Mouse (Mus musculus): ENCODE measurements around the gene Kat2b. TPM values are rescaled to one million over a fixed set of nuclear protein-coding genes. Genes with fewer than 3 reads are reported as not detected.
"Not testable (repeated sequence)": the region's sequence is repeated elsewhere in the genome, so short reads cannot be mapped to it uniquely, and the experiment has no call there.

Kat2b gene
- total and polyA plus RNA-seq, 3 experiments: 6.2 to 7.4 TPM; not detected in 1

GRCm38 (mm10) chr17:53598571-53598970 is 31.9 kb downstream of the Kat2b start:
- H3K9me3 ChIP-seq (replicated peaks; ENCODE audit: insufficient read depth, low read length): no peaks in the 10 kb centered on the region
- H3K4me1 ChIP-seq (ENCODE audit: control insufficient read depth in 1 of 2, insufficient read depth in 2 of 2, low read length in 2 of 2): peaks cover 23 to 27% of the 10 kb centered on the region in 2 experiments
- H3K27ac ChIP-seq (ENCODE audit: control insufficient read depth, low read depth, low read length): no peak overlapping the region
- no peaks in the 10 kb centered on the region for H3K27me3 ChIP-seq (ENCODE audit: control insufficient read depth in 1 of 2, insufficient read depth in 2 of 2, low read length in 2 of 2)
- H3K4me3 ChIP-seq (ENCODE audit: control insufficient read depth in 1 of 2, insufficient read depth in 1 of 2, low read depth in 2 of 2, low read length in 2 of 2): no peak overlapping the region
- H3K9ac ChIP-seq (ENCODE audit: control insufficient read depth, low read depth, low read length, poor library complexity, severe bottlenecking): no peak overlapping the region
- no peak for TF ChIP-seq CHD2 (IDR thresholded peaks at IDR 0.05; ENCODE audit: low read length)
- no peak for TF ChIP-seq HCFC1 (IDR thresholded peaks at IDR 0.05; ENCODE audit: low read depth, low read length)
- TF ChIP-seq ZMIZ1 (IDR thresholded peaks at IDR 0.05; ENCODE audit: low read depth, low read length): no peak
- no peak for TF ChIP-seq MAFK (IDR thresholded peaks at IDR 0.05; ENCODE audit: borderline replicate concordance, low read depth, low read length)
- no peak for TF ChIP-seq USF1 (IDR thresholded peaks at IDR 0.05; ENCODE audit: low read depth, low read length)
- TF ChIP-seq TCF12 (IDR thresholded peaks at IDR 0.05; ENCODE audit: low read depth, low read length): no peak
- no peak for TF ChIP-seq MEF2A (IDR thresholded peaks at IDR 0.05; ENCODE audit: extremely low read depth, insufficient replicate concordance, low read depth, low read length, poor library complexity, severe bottlenecking)
- no peak for TF ChIP-seq USF2 (IDR thresholded peaks at IDR 0.05; ENCODE audit: borderline replicate concordance in 1 of 2, insufficient read depth in 1 of 2, low read depth in 1 of 2, low read length in 2 of 2)
- H3K79me2 ChIP-seq (ENCODE audit: control insufficient read depth, insufficient read depth, low read length, poor library complexity): peaks cover 2% of the 10 kb centered on the region
- DNase-seq (ENCODE audit: low read depth, low spot score): no peak
- peaks cover 0 to 44% of the 10 kb centered on the region in 2 experiments; a peak in 2 of 4 replicates for H3K36me3 ChIP-seq (ENCODE audit: control insufficient read depth in 1 of 2, insufficient read depth in 2 of 2, low read length in 2 of 2)

DNA sequence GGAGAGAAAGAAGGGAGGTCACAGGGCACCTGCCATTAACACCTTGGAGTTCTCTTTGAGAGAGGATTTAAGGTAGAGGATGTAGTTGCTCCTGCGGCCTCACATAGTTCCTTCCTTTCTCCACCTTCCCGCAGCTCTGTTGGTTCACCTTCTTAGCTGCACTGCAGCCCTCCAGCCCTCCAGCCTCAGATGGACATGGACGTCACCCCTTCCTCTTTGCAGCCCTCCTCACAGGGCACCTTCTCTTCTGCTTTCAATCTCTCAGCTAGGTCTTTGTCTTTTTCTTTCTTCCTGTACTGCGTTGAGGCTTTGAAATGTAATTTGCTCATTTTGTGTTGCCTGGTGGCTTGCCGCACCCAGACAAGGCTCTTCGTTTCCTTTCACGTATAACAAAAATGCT is 36.6 kb downstream of the Kat2b start:
- not testable (repeated sequence) for H3K27ac ChIP-seq (ENCODE audit: control insufficient read depth, low read depth, low read length); DNase-seq (ENCODE audit: low read depth, low spot score)

DNA sequence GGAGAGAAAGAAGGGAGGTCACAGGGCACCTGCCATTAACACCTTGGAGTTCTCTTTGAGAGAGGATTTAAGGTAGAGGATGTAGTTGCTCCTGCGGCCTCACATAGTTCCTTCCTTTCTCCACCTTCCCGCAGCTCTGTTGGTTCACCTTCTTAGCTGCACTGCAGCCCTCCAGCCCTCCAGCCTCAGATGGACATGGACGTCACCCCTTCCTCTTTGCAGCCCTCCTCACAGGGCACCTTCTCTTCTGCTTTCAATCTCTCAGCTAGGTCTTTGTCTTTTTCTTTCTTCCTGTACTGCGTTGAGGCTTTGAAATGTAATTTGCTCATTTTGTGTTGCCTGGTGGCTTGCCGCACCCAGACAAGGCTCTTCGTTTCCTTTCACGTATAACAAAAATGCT is 39.4 kb downstream of the Kat2b start:
- not testable (repeated sequence) for H3K27ac ChIP-seq (ENCODE audit: control insufficient read depth, low read depth, low read length); H3K36me3 ChIP-seq (ENCODE audit: control insufficient read depth in 1 of 2, insufficient read depth in 2 of 2, low read length in 2 of 2); H3K27me3 ChIP-seq (ENCODE audit: control insufficient read depth in 1 of 2, insufficient read depth in 2 of 2, low read length in 2 of 2); H3K9me3 ChIP-seq (replicated peaks; ENCODE audit: insufficient read depth, low read length); H3K9ac ChIP-seq (ENCODE audit: control insufficient read depth, low read depth, low read length, poor library complexity, severe bottlenecking); DNase-seq (ENCODE audit: low read depth, low spot score); H3K79me2 ChIP-seq (ENCODE audit: control insufficient read depth, insufficient read depth, low read length, poor library complexity); H3K4me3 ChIP-seq (ENCODE audit: control insufficient read depth in 1 of 2, insufficient read depth in 1 of 2, low read depth in 2 of 2, low read length in 2 of 2); H3K4me1 ChIP-seq (ENCODE audit: control insufficient read depth in 1 of 2, insufficient read depth in 2 of 2, low read length in 2 of 2)

More for the DNA sequence above, 36.6 kb downstream of the Kat2b start:
- not testable (repeated sequence) for H3K27me3 ChIP-seq (ENCODE audit: control insufficient read depth in 1 of 2, insufficient read depth in 2 of 2, low read length in 2 of 2); H3K9ac ChIP-seq (ENCODE audit: control insufficient read depth, low read depth, low read length, poor library complexity, severe bottlenecking); H3K79me2 ChIP-seq (ENCODE audit: control insufficient read depth, insufficient read depth, low read length, poor library complexity); H3K4me3 ChIP-seq (ENCODE audit: control insufficient read depth in 1 of 2, insufficient read depth in 1 of 2, low read depth in 2 of 2, low read length in 2 of 2); H3K4me1 ChIP-seq (ENCODE audit: control insufficient read depth in 1 of 2, insufficient read depth in 2 of 2, low read length in 2 of 2); H3K9me3 ChIP-seq (replicated peaks; ENCODE audit: insufficient read depth, low read length)
- peaks cover 0 to 16% of the 10 kb centered on the region in 2 experiments; a peak in 2 of 4 replicates for H3K36me3 ChIP-seq (ENCODE audit: control insufficient read depth in 1 of 2, insufficient read depth in 2 of 2, low read length in 2 of 2)

GRCm38 (mm10) chr17:53608924-53609323 is 42.3 kb downstream of the Kat2b start:
- DNase-seq (ENCODE audit: low read depth, low spot score); H3K4me3 ChIP-seq (ENCODE audit: control insufficient read depth in 1 of 2, insufficient read depth in 1 of 2, low read depth in 2 of 2, low read length in 2 of 2); H3K9me3 ChIP-seq (replicated peaks; ENCODE audit: insufficient read depth, low read length); H3K36me3 ChIP-seq (ENCODE audit: control insufficient read depth in 1 of 2, insufficient read depth in 2 of 2, low read length in 2 of 2); H3K4me1 ChIP-seq (ENCODE audit: control insufficient read depth in 1 of 2, insufficient read depth in 2 of 2, low read length in 2 of 2); H3K79me2 ChIP-seq (ENCODE audit: control insufficient read depth, insufficient read depth, low read length, poor library complexity); H3K27ac ChIP-seq (ENCODE audit: control insufficient read depth, low read depth, low read length); H3K9ac ChIP-seq (ENCODE audit: control insufficient read depth, low read depth, low read length, poor library complexity, severe bottlenecking); H3K27me3 ChIP-seq (ENCODE audit: control insufficient read depth in 1 of 2, insufficient read depth in 2 of 2, low read length in 2 of 2): not testable (repeated sequence)

Data from MEL (cell line).